Mouse (Mus musculus): ENCODE data around the gene Topors. TPM values are rescaled to one million over a fixed set of nuclear protein-coding genes. Genes with fewer than 3 reads are reported as not detected.

Gene Topors
- total RNA-seq, 2 experiments from 2014 or later: 9.6 to 10.0 TPM

GRCm38 (mm10) chr4:40250984-40251383 is 18.7 kb downstream of the Topors start:
- DNase-seq: no peak

DNA sequence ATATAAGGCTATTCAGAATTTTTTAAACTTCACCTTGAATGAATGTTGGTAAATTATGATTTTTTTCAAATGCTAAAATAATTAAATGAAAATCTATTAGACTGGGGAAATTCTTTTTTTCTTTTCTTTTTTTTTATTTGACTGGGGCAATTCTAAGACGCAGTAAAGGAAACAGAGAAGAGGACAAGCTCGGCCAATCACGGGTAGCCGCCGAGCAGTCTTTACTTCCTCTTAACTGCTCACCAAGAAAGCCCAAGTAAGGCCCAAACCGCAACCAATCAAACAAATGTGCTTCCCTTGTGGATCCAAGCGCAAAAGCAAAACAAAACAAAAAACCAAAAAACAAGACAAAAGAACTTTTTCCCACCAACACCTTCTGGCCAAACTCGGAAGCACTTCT is 25.6 kb downstream of the Topors start:
- DNase-seq: peak in 1 of 2 experiments; percentile 25

GRCm38 (mm10) chr4:40243006-40243405 is 26.6 kb downstream of the Topors start:
- no peak for DNase-seq

- DNase-seq: no peak
Measured at GRCm38 (mm10) chr4:40241928-40242327, 27.7 kb downstream of the Topors start.

DNA sequence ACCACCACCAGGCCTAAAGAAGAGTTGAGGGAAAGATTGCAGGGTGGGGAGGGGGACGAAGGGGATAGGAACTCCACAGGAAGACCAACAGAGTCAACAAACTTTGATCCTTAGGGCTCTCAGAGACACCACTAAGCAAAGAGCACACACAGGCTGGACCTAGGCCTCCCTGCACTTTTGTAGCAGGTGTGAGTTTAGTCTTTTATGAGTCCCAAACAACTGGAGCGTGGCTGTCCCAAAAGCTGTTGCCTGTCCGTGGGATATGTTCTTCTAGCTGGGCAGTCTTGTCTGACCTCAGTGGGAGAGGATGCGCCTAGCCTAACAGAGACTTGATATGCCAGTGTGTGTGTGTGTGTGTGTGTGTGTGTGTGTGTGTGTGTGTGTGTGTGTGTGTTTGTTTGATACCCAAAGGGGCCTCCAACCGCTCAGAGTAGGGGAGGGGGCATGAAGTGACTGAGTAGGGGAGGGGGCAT is 29.3 kb downstream of the Topors start:
- DNase-seq: peak in 1 of 2 experiments; percentile 24

- DNase-seq: peak; percentile 59 to 70
Measured at GRCm38 (mm10) chr4:40239409-40240271, 30.0 kb downstream of the Topors start, which contains the start of gene Ddx58. TSS of gene Ddx58 (minus strand) at chr4:40239828.

DNA sequence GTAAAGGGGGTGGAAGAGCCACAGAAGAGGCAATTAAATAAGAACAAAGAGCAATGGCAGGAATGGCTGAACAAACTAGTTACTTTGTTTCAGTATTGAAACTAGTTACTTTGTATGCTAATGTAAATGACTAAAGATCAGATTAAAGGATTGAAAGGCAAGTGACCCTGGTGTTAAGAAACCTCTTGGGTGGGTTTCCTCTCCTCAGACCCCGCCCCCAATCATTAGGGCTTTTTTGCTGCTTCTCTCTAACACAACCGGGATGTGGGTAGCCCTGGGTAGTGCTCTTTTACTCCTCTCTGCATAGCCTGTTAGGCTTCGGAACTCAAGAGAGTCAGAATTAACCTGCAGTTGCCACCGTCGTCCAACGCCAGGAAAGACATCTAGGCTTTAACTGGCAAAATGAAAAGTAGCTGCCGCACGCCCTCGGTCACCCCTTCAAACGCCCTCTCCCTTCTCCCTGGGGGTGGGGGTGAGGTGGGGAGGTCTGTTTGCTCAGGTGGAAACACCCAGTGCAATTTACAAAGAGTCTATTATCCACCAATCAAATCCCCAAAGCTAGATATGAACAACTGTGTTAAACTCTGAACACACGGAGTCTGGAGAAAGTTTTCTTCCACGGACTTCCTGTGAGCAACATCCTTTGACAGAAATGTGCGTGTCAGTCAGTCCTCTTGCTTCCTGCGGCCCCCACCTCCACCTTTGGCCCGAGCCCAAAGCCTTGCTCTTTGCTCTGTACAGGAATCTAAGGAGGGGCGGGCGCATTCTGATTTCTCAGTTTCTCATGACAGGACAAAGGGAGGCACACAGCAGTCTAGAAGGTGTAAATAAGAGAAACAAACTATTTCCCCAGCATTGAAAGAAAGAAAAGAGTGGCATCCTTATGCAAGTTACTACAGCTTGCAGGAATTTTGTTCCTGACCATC is 30.9 kb downstream of the Topors start:
- DNase-seq: peak; percentile 77 to 81

DNA sequence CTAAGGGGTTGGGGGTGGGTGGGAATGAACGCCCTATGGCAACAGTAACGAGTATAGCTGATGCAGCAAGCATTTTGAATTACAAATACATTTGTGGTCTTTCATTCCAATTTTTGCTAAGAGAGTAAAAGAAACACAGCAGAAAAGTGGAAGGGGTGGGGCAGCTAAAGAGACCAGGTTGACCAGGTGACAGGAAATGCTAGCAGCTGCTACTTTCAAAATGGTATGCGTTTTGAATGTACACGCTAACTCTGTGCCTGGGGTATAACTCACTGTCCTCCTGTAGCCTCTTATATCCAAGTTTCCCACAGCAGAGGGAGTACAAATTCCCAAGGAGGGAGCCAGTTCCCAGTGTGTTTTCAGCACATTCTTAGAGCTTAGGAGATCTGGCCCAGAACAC is 32.8 kb downstream of the Topors start:
- DNase-seq: no peak

GRCm38 (mm10) chr4:40234256-40234655 is 35.4 kb downstream of the Topors start:
- DNase-seq: no peak

GRCm38 (mm10) chr4:40233062-40233664 is 36.5 kb downstream of the Topors start:
- DNase-seq: no peak

- DNase-seq: peak in 1 of 2 experiments; percentile 26
Measured at GRCm38 (mm10) chr4:40229723-40230122, 39.9 kb downstream of the Topors start.

- DNase-seq: no peak
Measured at GRCm38 (mm10) chr4:40227886-40228285, 41.8 kb downstream of the Topors start.

DNA sequence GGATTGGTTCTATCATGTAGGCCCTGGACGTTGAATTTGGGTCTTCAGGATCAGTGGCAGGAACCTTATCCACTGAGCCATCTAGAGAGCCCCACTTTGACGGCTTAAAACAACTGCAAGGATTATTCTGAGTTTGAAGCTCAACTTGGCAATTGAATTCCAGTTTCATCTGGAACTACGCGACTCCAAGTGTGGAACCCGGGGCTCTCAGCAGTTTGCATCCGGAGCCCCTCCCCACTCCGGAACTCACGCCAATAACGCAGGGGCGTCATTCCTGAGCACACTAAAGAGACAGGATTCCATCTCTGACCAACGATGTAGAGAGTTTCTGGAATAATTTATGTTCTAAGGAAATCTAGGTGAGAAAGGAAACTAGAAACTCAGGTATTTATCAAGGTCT is 42.5 kb downstream of the Topors start:
- no peak for DNase-seq

DNA sequence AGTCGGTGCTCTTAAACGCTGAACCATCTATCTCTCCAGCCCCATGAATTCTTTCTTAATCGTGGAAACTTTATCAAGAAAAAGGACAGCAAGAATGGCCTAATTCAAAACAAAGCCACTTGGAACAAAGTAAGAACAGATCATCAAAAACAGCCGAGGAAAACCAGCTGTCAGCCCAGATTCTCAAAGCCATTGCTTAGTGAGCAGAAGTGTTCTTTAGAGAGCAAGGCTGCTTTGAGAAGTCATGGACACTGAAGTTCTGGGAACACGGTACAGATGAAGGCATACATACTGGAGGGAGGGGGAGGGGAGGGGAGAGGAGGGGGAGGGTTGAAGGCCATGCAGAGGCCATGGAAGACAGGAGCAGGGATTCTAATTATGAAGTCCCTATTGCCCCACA is 43.6 kb downstream of the Topors start:
- DNase-seq: no peak

- DNase-seq: no peak
Measured at GRCm38 (mm10) chr4:40221876-40222585, 47.6 kb downstream of the Topors start.

DNA sequence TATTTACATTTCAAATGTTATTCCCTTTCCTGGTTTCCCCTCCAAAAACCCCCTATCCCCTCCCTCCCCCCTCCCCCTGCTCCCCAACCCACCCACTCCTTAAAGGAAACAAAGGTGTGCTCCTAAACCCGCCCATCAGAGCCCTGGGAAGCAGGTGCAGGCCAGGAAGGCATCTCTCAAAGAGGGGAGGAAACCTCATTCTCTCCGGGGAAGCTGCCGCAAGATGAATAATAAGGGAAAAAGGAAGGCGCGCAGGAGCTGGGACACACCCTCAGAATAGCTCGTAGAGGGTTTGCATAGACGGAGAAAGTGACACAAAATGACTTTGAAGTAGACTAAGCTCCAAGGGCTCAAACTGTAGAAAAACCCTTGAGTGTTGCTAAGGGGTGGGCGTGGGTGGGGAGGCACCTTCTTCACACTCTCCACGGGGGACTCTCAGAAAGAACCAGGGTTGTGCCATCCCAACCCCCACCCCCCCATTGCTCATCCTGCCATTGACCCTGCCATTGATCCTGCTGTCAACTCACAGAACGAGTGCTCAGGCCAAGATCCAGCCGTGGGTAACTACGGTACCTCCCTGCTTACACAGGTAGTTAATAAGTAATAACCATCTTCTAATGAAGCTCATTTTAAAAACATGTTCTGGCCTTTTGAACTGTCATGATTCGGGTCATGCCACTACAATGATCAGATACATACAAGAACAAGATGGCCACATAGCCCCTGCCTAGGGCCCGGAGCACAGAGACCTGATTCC is 48.5 kb downstream of the Topors start:
- no peak for DNase-seq

DNA sequence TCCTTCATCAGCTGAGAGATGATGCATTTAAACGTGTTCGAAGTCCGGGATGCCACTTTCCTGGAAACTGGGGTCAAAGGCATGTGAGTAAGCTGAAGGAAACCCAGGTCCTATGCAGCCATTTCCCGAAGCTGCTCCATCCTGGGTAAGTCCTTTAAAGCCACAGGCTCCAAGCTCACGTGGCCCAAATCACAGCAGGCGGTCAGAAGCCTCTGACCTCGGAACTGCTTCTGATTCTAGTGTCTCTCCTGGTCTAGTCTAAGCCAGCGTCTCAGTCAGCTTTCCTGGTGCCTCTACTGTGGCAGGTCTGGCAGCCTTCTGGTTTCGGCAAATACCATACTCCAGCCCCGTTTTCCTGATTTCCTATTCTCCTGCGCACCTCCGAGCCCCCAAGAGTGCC is 49.2 kb downstream of the Topors start:
- no peak for DNase-seq

GRCm38 (mm10) chr4:40218382-40218781 is 51.3 kb downstream of the Topors start:
- DNase-seq: no peak

DNA sequence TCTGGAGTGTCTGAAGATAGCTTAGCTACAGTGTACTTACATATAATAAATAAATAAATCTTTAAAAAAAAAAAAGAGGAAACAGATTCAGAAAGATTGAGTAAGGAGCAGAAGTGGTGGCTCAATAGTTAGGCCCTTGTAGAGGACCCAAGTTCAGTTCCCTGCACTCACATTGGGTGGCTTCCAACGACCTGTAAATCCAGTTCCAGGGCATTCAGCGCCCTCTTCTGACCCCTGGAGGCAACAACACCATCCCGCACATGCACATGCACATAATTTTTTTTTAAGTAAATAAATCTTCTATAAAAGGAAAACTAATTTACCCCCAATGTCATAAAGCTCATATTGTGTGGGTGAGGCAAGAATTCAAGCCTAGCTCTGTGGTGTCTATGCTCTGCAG is 51.7 kb downstream of the Topors start:
- no peak for DNase-seq

GRCm38 (mm10) chr4:40212177-40212576 is 57.5 kb downstream of the Topors start:
- no peak for DNase-seq
